Mouse (Mus musculus) spleen, adult 18-20 months (tissue): ENCODE results near the gene Gon4l.

Experiments
- DNase-seq, 2 experiments: peaks; one replicate each; pipeline ENCODE4 v3.0.0; 2022; ENCODE audit warnings: mixed read lengths in 2 of 2

Gon4l gene

DNA sequence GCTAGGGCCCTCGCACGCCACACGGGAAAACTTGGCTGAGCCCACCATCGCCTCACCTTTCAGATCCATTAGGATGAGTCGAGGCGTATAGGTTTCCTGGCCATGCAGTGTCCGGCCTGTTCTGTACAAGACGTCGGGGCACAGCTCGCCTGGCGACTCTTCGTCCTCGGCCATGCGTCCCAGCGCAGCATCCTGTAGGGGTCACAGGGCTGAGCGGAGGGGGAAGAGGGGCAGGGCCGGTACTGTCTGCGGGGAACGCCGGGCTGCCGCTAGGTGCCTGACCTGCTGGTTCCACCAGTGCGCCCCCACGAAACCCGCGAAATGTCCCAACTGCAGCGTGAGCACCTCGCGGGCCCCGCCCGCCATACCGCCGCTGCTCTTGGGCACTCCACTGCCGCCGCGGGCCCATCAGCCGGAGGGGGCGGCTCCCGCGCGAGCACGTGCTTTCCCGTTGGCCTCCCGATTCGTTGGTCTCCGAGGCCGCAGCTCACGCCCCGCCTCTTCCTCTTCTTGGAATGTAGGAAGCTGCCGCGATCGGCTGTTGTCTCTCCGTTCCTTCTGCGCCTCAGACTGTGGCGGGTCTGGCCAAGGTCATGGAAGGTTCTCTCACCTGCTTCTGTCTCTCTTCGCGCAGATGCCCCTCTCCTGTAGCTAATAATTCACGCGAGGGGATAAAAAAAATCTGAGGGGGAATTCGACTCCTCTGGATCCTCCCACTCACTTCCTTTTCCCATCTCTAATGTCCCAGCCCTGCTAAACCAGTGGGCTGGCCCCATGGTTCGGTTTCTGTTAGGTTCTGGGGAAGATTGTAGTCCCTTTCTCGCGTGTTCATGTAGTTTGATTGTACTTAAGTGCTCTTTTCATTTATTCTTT, 78.7 kb downstream of the Gon4l start, which contains the start of gene Msto1:
Gene Msto1 (minus strand): TSS at position 489 of the 873 bp plus-strand sequence.
- peak; percentile 90 to 91 for DNase-seq

DNA sequence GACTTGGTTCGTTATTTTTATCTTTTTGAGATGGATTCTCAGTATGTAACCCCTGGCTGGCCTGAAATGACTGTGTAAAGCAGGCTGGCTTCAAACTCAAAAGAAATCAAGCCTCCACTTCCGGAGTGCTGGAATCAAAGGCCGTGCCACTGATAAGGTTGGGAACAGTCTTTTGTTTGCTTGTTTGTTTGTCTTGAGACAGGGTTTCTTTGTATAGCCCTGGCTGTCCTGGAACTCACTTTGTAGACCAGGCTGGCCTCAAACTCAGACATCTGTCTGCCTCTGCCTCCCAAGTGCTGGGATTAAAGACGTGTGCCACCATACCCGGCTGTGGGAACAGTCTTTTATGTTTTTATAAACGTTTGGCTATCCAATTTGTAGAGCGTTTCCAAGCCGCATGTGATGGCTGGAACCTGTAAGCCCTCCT, 79.4 kb downstream of the Gon4l start:
- no peak for DNase-seq

- no peak for DNase-seq
Observed at GRCm38 (mm10) chr3:88918981-88919380, 84.0 kb downstream of the Gon4l start.

- no peak for DNase-seq
Observed at GRCm38 (mm10) chr3:88921411-88921810, 86.4 kb downstream of the Gon4l start.

DNA sequence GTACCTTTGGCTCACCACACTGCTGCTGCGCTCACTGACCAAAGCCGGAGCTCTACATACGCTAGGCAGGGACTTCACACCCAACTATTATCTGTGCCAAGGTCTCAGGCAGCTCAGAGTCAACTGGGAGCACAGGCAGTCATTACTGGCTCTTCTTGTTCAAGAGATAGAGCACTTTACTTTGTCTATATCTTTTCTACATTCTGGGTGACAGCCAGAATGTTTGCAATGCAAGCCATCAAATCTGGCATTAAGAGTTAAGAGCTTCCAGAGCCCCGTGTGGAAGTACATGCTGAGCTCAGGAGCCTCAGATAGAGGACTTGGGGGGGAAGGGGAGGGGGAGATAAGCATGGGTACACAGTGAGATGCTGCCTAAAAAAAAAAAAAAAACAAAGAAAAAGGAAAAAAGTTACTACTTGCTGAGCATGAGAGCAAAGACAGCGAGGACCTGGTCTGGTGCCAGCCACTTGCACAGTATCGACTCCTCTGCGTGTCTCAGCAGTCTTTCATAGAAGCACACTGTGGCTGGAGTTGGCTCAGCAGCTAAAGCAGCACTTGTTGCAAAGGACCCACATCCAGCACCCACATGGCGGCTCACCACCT, 89.1 kb downstream of the Gon4l start:
- DNase-seq = no peak

GRCm38 (mm10) chr3:88925651-88926050, 90.6 kb downstream of the Gon4l start:
- DNase-seq = no peak

- DNase-seq = no peak
Observed at GRCm38 (mm10) chr3:88929501-88929900, 94.5 kb downstream of the Gon4l start.

DNA sequence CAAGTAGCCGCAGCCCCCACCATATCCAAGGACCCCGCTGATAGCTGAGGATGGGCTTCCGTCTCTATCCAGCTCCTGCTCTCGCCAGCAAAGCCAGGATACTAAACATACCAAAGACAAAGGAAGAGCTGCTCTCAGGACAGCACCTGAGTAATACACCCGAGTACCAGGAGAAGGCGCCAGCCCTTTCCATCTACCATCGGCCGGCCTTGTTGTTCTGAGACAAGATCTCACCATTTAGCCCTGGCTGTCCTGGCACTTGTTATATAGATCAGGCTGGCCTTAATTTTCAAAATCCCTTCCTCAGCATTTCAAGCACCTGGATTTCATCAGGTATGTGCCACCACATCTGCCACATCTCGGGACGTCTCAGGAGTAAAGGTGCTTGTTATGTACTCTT, 104.0 kb downstream of the Gon4l start:
- DNase-seq = no peak

DNA sequence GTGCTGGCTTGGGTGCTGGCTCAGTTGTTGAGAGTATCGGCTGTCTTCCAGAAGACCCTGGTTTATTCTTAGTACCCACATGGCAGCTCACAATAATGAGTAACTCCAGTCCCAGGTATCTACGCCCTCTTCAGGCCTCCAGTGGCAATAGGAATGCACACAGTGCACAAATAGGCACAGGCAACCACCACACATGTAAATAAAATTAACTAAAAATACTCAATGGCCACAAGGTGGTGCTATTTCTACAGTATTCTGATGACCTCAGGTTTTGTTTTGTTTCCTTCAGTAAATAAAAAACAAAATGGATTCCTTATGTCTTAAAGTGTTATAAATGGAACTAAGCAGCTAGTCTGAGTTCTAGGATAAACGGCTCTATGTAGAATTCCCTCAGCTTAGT, 104.7 kb downstream of the Gon4l start:
- DNase-seq = no peak

DNA sequence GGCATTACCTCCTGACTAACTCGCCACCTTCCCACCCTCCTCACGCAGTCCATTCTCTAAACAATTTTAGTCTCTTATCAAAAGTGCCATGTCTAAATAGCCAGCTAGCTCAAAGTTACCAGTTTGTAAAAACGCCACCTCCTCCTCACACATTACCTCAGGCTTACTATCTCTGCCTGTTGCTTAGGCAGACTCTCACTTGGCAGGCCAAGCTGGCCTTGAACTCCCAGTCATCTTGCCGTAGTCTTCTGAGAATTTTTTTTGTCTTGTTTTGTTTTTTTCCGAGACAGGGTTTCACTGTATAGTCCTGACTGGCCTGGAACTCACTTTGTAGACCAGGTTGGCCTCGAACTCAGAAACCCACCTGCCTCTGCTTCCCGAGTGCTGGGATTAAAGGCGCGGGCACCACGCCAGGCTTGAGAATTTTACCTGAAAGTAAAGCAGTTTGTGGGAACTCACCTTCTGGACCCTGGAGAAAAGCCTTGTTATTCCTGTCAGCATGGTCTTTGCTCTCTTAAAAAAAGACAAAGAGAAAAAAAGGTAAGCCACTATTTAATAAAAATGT, 107.4 kb downstream of the Gon4l start:
- no peak for DNase-seq

DNA sequence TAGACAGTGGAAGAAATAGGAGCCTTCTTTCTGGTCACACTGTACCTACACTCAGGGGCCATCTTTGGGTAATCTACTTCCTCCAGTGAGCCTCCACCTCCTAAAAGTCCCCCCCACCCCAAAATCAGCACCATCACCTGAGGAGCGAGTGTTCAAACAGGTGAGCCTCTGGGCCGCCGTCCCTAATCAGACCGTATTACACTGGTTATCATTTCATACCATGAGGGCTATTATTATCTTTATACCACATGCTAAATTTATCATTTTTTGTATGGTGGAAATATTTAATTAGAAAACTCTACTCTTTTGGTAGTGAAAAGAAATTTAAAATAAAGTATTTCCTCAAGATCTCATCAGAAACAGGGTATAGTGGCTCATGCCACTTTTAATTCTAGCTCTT, 109.1 kb downstream of the Gon4l start:
- no peak for DNase-seq

DNA sequence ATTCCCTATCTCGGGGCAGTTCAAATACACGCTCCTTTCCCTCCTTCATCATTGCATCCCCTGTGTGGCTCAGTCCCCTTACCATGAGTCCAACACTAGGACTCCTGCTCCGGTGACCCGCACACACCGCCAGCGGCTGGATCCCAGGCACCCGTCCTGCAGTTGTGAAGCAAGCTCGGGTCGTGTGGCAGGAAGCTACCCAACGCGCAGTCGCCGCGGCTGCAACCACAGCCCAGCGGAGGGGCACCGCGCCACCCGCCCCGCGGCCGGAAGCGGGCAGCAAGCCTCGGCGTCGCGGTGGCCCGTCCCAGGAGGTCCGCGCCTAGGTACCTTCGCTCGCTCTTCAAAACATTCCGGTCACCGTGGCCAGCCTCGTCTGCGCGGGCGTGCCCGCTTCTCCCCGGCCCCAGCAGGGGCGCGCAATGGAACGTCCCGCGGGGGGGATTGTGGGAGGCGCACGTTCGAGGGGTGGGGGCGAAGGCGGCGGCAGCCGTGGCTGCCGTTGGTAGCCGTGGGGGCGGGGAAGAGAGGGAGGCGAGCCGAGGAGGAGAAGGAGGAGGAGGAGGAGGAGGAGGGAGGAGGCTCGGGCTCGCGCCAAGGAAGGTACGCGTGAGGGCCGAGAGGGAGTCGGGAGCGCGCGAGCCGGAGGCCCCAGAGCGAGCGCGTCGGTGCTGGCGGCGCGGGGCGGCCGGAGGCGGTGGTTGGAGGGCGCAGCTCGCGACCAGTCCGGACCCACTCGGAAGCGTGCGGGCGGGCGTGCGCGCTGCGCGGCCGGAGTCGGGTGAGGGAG, 115.0 kb downstream of the Gon4l start:
- DNase-seq = peak; percentile 79 to 81

GRCm38 (mm10) chr3:88950576-88951326, 115.7 kb downstream of the Gon4l start, which contains the start of the genes Ash1l and Dap3:
TSS of gene Ash1l (plus strand) at chr3:88950622.
TSS of gene Dap3 (minus strand) at chr3:88951181.
- peak; percentile 64 to 74 for DNase-seq

- no peak for DNase-seq
Observed at GRCm38 (mm10) chr3:88951327-88951800, 116.3 kb downstream of the Gon4l start.

DNA sequence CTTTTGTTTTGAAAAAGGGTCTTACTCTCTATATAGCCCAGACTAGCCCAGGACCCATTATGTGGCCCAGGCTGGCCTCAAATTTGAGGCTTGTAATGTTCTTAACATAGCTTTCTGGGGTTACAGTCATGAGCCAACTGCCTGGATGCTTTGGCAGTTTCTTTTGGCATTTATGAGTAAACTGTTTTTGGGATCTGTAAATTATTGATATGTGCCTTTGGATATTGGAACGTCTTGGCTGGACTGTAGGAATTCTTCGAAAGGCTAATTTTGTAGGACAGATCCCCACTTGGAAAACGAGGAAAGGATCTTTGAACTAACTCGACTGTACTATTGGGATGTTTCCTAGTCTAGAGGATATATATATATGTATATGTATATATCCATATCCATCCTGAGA, 118.2 kb downstream of the Gon4l start:
- DNase-seq = no peak

GRCm38 (mm10) chr3:88953736-88954135, 118.7 kb downstream of the Gon4l start:
- DNase-seq = no peak
